Mouse (Mus musculus): ENCODE data around the gene Pf4.

Gene Pf4

GRCm38 (mm10) chr5:90771880-90772653 is at the start of gene Pf4:
Pf4 (plus strand) TSS chr5:90772435.
- in situ Hi-C loops (cut with MboI; ENCODE audit: low pct_unique_long_range_greater_than_20kb in 1 of 2, low sequenced_read_pairs in 2 of 2, unreplicated experiment in 1 of 2), result no loop called here

- in situ Hi-C loops (cut with MboI; ENCODE audit: low pct_unique_long_range_greater_than_20kb in 1 of 2, low sequenced_read_pairs in 2 of 2, unreplicated experiment in 1 of 2), result no loop called here
These were observed 49.6 kb upstream of the Pf4 start for GRCm38 (mm10) chr5:90722656-90723055.

- in situ Hi-C loops (cut with MboI; ENCODE audit: low pct_unique_long_range_greater_than_20kb in 1 of 2, low sequenced_read_pairs in 2 of 2, unreplicated experiment in 1 of 2), result no loop called here
These were observed 44.0 kb upstream of the Pf4 start for GRCm38 (mm10) chr5:90728254-90728653.

- in situ Hi-C loops (cut with MboI; ENCODE audit: low pct_unique_long_range_greater_than_20kb in 1 of 2, low sequenced_read_pairs in 2 of 2, unreplicated experiment in 1 of 2), result no loop called here
These were observed 40.8 kb upstream of the Pf4 start for GRCm38 (mm10) chr5:90731480-90731879.

GRCm38 (mm10) chr5:90742029-90742428 is 30.2 kb upstream of the Pf4 start:
- in situ Hi-C loops (cut with MboI; ENCODE audit: low pct_unique_long_range_greater_than_20kb in 1 of 2, low sequenced_read_pairs in 2 of 2, unreplicated experiment in 1 of 2), result no loop called here

- in situ Hi-C loops (cut with MboI; ENCODE audit: low pct_unique_long_range_greater_than_20kb in 1 of 2, low sequenced_read_pairs in 2 of 2, unreplicated experiment in 1 of 2), result no loop called here
These were observed 18.3 kb upstream of the Pf4 start for GRCm38 (mm10) chr5:90753934-90754333.

GRCm38 (mm10) chr5:90758020-90758605 is 14.1 kb upstream of the Pf4 start:
- in situ Hi-C loops (cut with MboI; ENCODE audit: low pct_unique_long_range_greater_than_20kb in 1 of 2, low sequenced_read_pairs in 2 of 2, unreplicated experiment in 1 of 2), result no loop called here

GRCm38 (mm10) chr5:90759077-90760065 is 12.9 kb upstream of the Pf4 start, which contains the start of gene Cxcl5:
Cxcl5 (plus strand) TSS chr5:90759360.
- in situ Hi-C loops (cut with MboI; ENCODE audit: low pct_unique_long_range_greater_than_20kb in 1 of 2, low sequenced_read_pairs in 2 of 2, unreplicated experiment in 1 of 2), result no loop called here

- in situ Hi-C loops (cut with MboI; ENCODE audit: low pct_unique_long_range_greater_than_20kb in 1 of 2, low sequenced_read_pairs in 2 of 2, unreplicated experiment in 1 of 2), result no loop called here
These were observed 11.9 kb upstream of the Pf4 start for GRCm38 (mm10) chr5:90760303-90760702.

- in situ Hi-C loops (cut with MboI; ENCODE audit: low pct_unique_long_range_greater_than_20kb in 1 of 2, low sequenced_read_pairs in 2 of 2, unreplicated experiment in 1 of 2), result no loop called here
These were observed 11.4 kb upstream of the Pf4 start for GRCm38 (mm10) chr5:90760844-90761243.

GRCm38 (mm10) chr5:90761834-90762233 is 10.4 kb upstream of the Pf4 start:
- in situ Hi-C loops (cut with MboI; ENCODE audit: low pct_unique_long_range_greater_than_20kb in 1 of 2, low sequenced_read_pairs in 2 of 2, unreplicated experiment in 1 of 2), result no loop called here

GRCm38 (mm10) chr5:90763912-90764665 is 8.1 kb upstream of the Pf4 start:
- in situ Hi-C loops (cut with MboI; ENCODE audit: low pct_unique_long_range_greater_than_20kb in 1 of 2, low sequenced_read_pairs in 2 of 2, unreplicated experiment in 1 of 2), result no loop called here

GRCm38 (mm10) chr5:90765821-90766606 is 6.2 kb upstream of the Pf4 start:
- in situ Hi-C loops (cut with MboI; ENCODE audit: low pct_unique_long_range_greater_than_20kb in 1 of 2, low sequenced_read_pairs in 2 of 2, unreplicated experiment in 1 of 2), result no loop called here

- in situ Hi-C loops (cut with MboI; ENCODE audit: low pct_unique_long_range_greater_than_20kb in 1 of 2, low sequenced_read_pairs in 2 of 2, unreplicated experiment in 1 of 2), result no loop called here
These were observed 4.0 kb upstream of the Pf4 start, which contains the start of gene Ppbp for GRCm38 (mm10) chr5:90768218-90768617. Ppbp (plus strand) TSS chr5:90768518.

GRCm38 (mm10) chr5:90771369-90771768 is 866 bp upstream of the Pf4 start:
- in situ Hi-C loops (cut with MboI; ENCODE audit: low pct_unique_long_range_greater_than_20kb in 1 of 2, low sequenced_read_pairs in 2 of 2, unreplicated experiment in 1 of 2), result no loop called here

GRCm38 (mm10) chr5:90775562-90775961 is 3.3 kb downstream of the Pf4 start:
- in situ Hi-C loops (cut with MboI; ENCODE audit: low pct_unique_long_range_greater_than_20kb in 1 of 2, low sequenced_read_pairs in 2 of 2, unreplicated experiment in 1 of 2), result loop anchor here in 1 of 2 experiments (25.0 kb wide), 1 partner anchor 113 kb away; no protein-coding TSS in a partner anchor

GRCm38 (mm10) chr5:90777621-90778020 is 5.4 kb downstream of the Pf4 start:
- in situ Hi-C loops (cut with MboI; ENCODE audit: low pct_unique_long_range_greater_than_20kb in 1 of 2, low sequenced_read_pairs in 2 of 2, unreplicated experiment in 1 of 2), result loop anchor here in 1 of 2 experiments (25.0 kb wide), 1 partner anchor 115 kb away; no protein-coding TSS in a partner anchor
